Mouse (Mus musculus) limb, embryonic 15.5 days (tissue): ENCODE data around the gene Morn3. TPM values are rescaled to one million over a fixed set of nuclear protein-coding genes. Genes with fewer than 3 reads are reported as not detected.

ENCODE experiments used
- ATAC-seq: fragments of 200-750 bp; cut with Nextera tagmentation; 2 replicates; pipeline ENCODE4 v1.8.0; 2017; ENCODE audit warnings: low read depth, moderate TSS enrichment; ENCODE audit not compliant: insufficient number of reproducible peaks, low FRiP score, low TSS enrichment
- H3K27ac ChIP-seq: fragments of 300-500 bp; sonication (generic); 2 replicates; pipeline ENCODE4 v1.5.1; 2015; ENCODE audit warnings: moderate library complexity, mild to moderate bottlenecking, inconsistent platforms
- H3K27me3 ChIP-seq: fragments of 300-500 bp; sonication (generic); 2 replicates; pipeline ENCODE4 v1.6.1; 2015; ENCODE audit warnings: inconsistent platforms
- H3K36me3 ChIP-seq: fragments of 300-500 bp; sonication (generic); 2 replicates; pipeline ENCODE4 v1.6.1; 2015; ENCODE audit warnings: inconsistent platforms
- H3K4me1 ChIP-seq: fragments of 300-500 bp; sonication (generic); 2 replicates; pipeline ENCODE4 v1.6.1; 2015; ENCODE audit warnings: inconsistent platforms
- H3K4me2 ChIP-seq: fragments of 300-500 bp; sonication (generic); 2 replicates; pipeline ENCODE4 v1.6.1; 2015; ENCODE audit warnings: mild to moderate bottlenecking, inconsistent platforms
- H3K4me3 ChIP-seq: fragments of 300-500 bp; sonication (generic); 2 replicates; pipeline ENCODE4 v1.5.1; 2015; ENCODE audit warnings: mild to moderate bottlenecking, inconsistent platforms
- H3K9ac ChIP-seq: fragments of 300-500 bp; sonication (generic); 2 replicates; pipeline ENCODE4 v1.6.1; 2015; ENCODE audit warnings: inconsistent platforms
- H3K9me3 ChIP-seq: fragments of 300-500 bp; sonication (generic); 2 replicates; pipeline ENCODE4 v1.6.1; 2016; ENCODE audit warnings: inconsistent platforms
- WGBS: fragments of 180-500 bp; shearing (Covaris S2); methylation state at CpG from one replicate; pipeline ENCODE4 v1.1.7; 2015; 5-methylcytosine and 5-hydroxymethylcytosine counted together
- polyA plus RNA-seq: library from polyadenylated mRNA; unstranded; fragments of >200 nt; fragmentation: Nextera tagmentation; extraction: Ambion mirVana; gene quantifications from 2 replicates; pipeline ENCODE4 v1.2.1, GENCODE M21; 2015

Gene Morn3
- polyA plus RNA-seq, 1 experiment from 2014 or later = 1.0 TPM

- ATAC-seq = no peak
- no peaks in the 10 kb centered on the region for H3K27me3 ChIP-seq
- peak overlapping the region; percentile 37 for H3K4me2 ChIP-seq
- no peaks in the 10 kb centered on the region for H3K36me3 ChIP-seq
- H3K9me3 ChIP-seq = no peaks in the 10 kb centered on the region
- H3K27ac ChIP-seq = peak overlapping the region; percentile 79
- peak overlapping the region; percentile 45 for H3K4me3 ChIP-seq
- peak overlapping the region; percentile 14; the same call in 1 of the 2 replicates for H3K9ac ChIP-seq
- peaks cover 12% of the 10 kb centered on the region for H3K4me1 ChIP-seq
- WGBS = 37% methylated on average over 16 of the region's 16 CpGs
Observed at GRCm38 (mm10) chr5:123058251-123059102, 11.7 kb upstream of the Morn3 start.

GRCm38 (mm10) chr5:123057366-123058250 is 10.8 kb upstream of the Morn3 start:
- WGBS = 8% methylated on average over 48 of the region's 48 CpGs
- peaks cover 12% of the 10 kb centered on the region for H3K4me1 ChIP-seq
- H3K9ac ChIP-seq = peak overlapping the region; percentile 14; the same call in 1 of the 2 replicates
- H3K27ac ChIP-seq = peak overlapping the region; percentile 79
- H3K36me3 ChIP-seq = no peaks in the 10 kb centered on the region
- ATAC-seq = peak; percentile 97
- no peaks in the 10 kb centered on the region for H3K27me3 ChIP-seq
- H3K4me2 ChIP-seq = peak overlapping the region; percentile 37
- no peaks in the 10 kb centered on the region for H3K9me3 ChIP-seq
- H3K4me3 ChIP-seq = peak overlapping the region; percentile 45

GRCm38 (mm10) chr5:123051736-123052135 is 4.9 kb upstream of the Morn3 start:
- Histone ChIP-seq H3K9me3 (no peaks in the 10 kb centered on the region), H3K27me3 (no peaks in the 10 kb centered on the region), H3K4me2 (no peak overlapping the region), H3K4me1 (peaks cover 7% of the 10 kb centered on the region), H3K4me3 (no peak overlapping the region), H3K36me3 (no peaks in the 10 kb centered on the region), H3K9ac (no peak overlapping the region), H3K27ac (no peak overlapping the region)
- WGBS = 80% methylated on average over 5 of the region's 5 CpGs
- ATAC-seq = no peak

GRCm38 (mm10) chr5:123050918-123051317 is 4.1 kb upstream of the Morn3 start:
- no peak overlapping the region for H3K4me2 ChIP-seq
- no peak overlapping the region for H3K4me3 ChIP-seq
- no peak for ATAC-seq
- no peaks in the 10 kb centered on the region for H3K36me3 ChIP-seq
- WGBS = 70% methylated on average over 9 of the region's 9 CpGs
- H3K9ac ChIP-seq = no peak overlapping the region
- H3K27me3 ChIP-seq = no peaks in the 10 kb centered on the region
- peaks cover 7% of the 10 kb centered on the region for H3K4me1 ChIP-seq
- H3K27ac ChIP-seq = no peak overlapping the region
- H3K9me3 ChIP-seq = no peaks in the 10 kb centered on the region

GRCm38 (mm10) chr5:123049271-123049670 is 2.5 kb upstream of the Morn3 start:
- WGBS = 5% methylated on average over 12 of the region's 12 CpGs

GRCm38 (mm10) chr5:123045561-123046295 is 1.1 kb downstream of the Morn3 start:
- H3K9me3 ChIP-seq = no peaks in the 10 kb centered on the region
- no peaks in the 10 kb centered on the region for H3K27me3 ChIP-seq
- no peak overlapping the region for H3K27ac ChIP-seq
- no peak overlapping the region for H3K9ac ChIP-seq
- 26% methylated on average over 9 of the region's 9 CpGs for WGBS
- no peak for ATAC-seq
- no peak overlapping the region for H3K4me2 ChIP-seq
- H3K4me1 ChIP-seq = peaks cover 7% of the 10 kb centered on the region
- no peak overlapping the region for H3K4me3 ChIP-seq
- no peaks in the 10 kb centered on the region for H3K36me3 ChIP-seq

More at GRCm38 (mm10) chr5:123049271-123049670, 2.5 kb upstream of the Morn3 start:
- peak overlapping the region; percentile 13; the same call in 1 of the 2 replicates for H3K4me3 ChIP-seq
- H3K9me3 ChIP-seq = no peaks in the 10 kb centered on the region
- H3K9ac ChIP-seq = no peak overlapping the region
- no peak for ATAC-seq
- no peak overlapping the region for H3K27ac ChIP-seq
- peaks cover 7% of the 10 kb centered on the region for H3K4me1 ChIP-seq
- H3K27me3 ChIP-seq = no peaks in the 10 kb centered on the region
- no peaks in the 10 kb centered on the region for H3K36me3 ChIP-seq
- peak overlapping the region; percentile 41 for H3K4me2 ChIP-seq

GRCm38 (mm10) chr5:123043856-123044255 is 3.0 kb downstream of the Morn3 start:
- WGBS = 26% methylated on average over 7 of the region's 7 CpGs

GRCm38 (mm10) chr5:123040796-123041195 is 6.0 kb downstream of the Morn3 start:
- peaks cover 17% of the 10 kb centered on the region for H3K4me1 ChIP-seq
- H3K9me3 ChIP-seq = no peaks in the 10 kb centered on the region
- H3K9ac ChIP-seq = no peak overlapping the region
- 60% methylated on average over 7 of the region's 7 CpGs for WGBS
- no peaks in the 10 kb centered on the region for H3K27me3 ChIP-seq
- H3K36me3 ChIP-seq = no peaks in the 10 kb centered on the region
- no peak overlapping the region for H3K27ac ChIP-seq
- ATAC-seq = no peak
- H3K4me2 ChIP-seq = no peak overlapping the region
- H3K4me3 ChIP-seq = no peak overlapping the region

More at GRCm38 (mm10) chr5:123043856-123044255, 3.0 kb downstream of the Morn3 start:
- Histone ChIP-seq H3K4me3 (no peak overlapping the region), H3K36me3 (no peaks in the 10 kb centered on the region), H3K4me2 (no peak overlapping the region), H3K4me1 (peaks cover 6% of the 10 kb centered on the region), H3K27me3 (no peaks in the 10 kb centered on the region), H3K9ac (no peak overlapping the region), H3K27ac (no peak overlapping the region), H3K9me3 (no peaks in the 10 kb centered on the region)
- ATAC-seq = no peak

- peaks cover 22% of the 10 kb centered on the region for H3K4me1 ChIP-seq
- H3K36me3 ChIP-seq = no peaks in the 10 kb centered on the region
- H3K9ac ChIP-seq = no peak overlapping the region
- H3K27ac ChIP-seq = no peak overlapping the region
- H3K27me3 ChIP-seq = no peaks in the 10 kb centered on the region
- ATAC-seq = 0 out of 2 replicates have a peak, but pooled peaks have one; percentile 38
- H3K4me3 ChIP-seq = peak overlapping the region; percentile 31
- WGBS = 5% methylated on average over 25 of the region's 25 CpGs
- H3K9me3 ChIP-seq = no peaks in the 10 kb centered on the region
- peak overlapping the region; percentile 53 for H3K4me2 ChIP-seq
Observed at GRCm38 (mm10) chr5:123039120-123039752, 7.6 kb downstream of the Morn3 start.

- WGBS = 79% methylated on average over 5 of the region's 5 CpGs
- Histone ChIP-seq H3K9me3 (no peaks in the 10 kb centered on the region), H3K36me3 (no peaks in the 10 kb centered on the region), H3K4me1 (peaks cover 22% of the 10 kb centered on the region), H3K4me3 (no peak overlapping the region), H3K27ac (no peak overlapping the region), H3K9ac (no peak overlapping the region), H3K4me2 (no peak overlapping the region), H3K27me3 (no peaks in the 10 kb centered on the region)
- no peak for ATAC-seq
Observed at GRCm38 (mm10) chr5:123038115-123038514, 8.7 kb downstream of the Morn3 start.

- peaks cover 22% of the 10 kb centered on the region for H3K4me1 ChIP-seq
- H3K4me2 ChIP-seq = no peak overlapping the region
- H3K9me3 ChIP-seq = no peaks in the 10 kb centered on the region
- peaks cover 11% of the 10 kb centered on the region; the same call in 1 of the 2 replicates for H3K36me3 ChIP-seq
- 25% methylated on average over 6 of the region's 6 CpGs for WGBS
- H3K27ac ChIP-seq = peak overlapping the region; percentile 43; the same call in 1 of the 2 replicates
- no peak overlapping the region for H3K4me3 ChIP-seq
- ATAC-seq = peak; percentile 27; the same call in 1 of the 2 replicates
- H3K27me3 ChIP-seq = no peaks in the 10 kb centered on the region
- no peak overlapping the region for H3K9ac ChIP-seq
Observed at GRCm38 (mm10) chr5:123035564-123035963, 11.3 kb downstream of the Morn3 start.
